10 mouse cellular contexts compared by ENCODE assay signal in genomic region chr19:38507251-38507965, GRCm38 (mm10). TPM values are rescaled to one million over a fixed set of nuclear protein-coding genes. Genes with fewer than 3 reads are reported as not detected.
DNase-seq lines count a peak whose midpoint lies in the region; ATAC-seq and TF ChIP-seq lines count a peak whose summit lies in the region.
"Had no signal": no experiment of that assay in that cellular context is flagged by ENCODE, and none has a peak within 500 bp of the region (broad histone marks: within the 10 kb centered on the region; RNA-seq: fewer than 3 reads in every experiment).

No protein-coding gene starts in this region.

- no peaks in the 10 kb centered on the region for H3K9me3 ChIP-seq in forebrain, postnatal 0 days (ENCODE audit: low read length)
- H3K9me3 ChIP-seq in limb, embryonic 11.5 days (ENCODE audit: control insufficient read depth, low read length) = no peaks in the 10 kb centered on the region
- H3K9me3 ChIP-seq in heart, embryonic 10.5 days = no peaks in the 10 kb centered on the region

- no peak overlapping the region for H3K4me2 ChIP-seq in forebrain, postnatal 0 days (ENCODE audit: low read depth)
- H3K4me2 ChIP-seq in limb, embryonic 11.5 days (ENCODE audit: low read depth, severe bottlenecking) = no peak overlapping the region

- H3K27ac ChIP-seq in layer of hippocampus, adult 2 months = peak overlapping the region; percentile 68
- 0 out of 2 replicates have a peak overlapping the region, but pooled peaks have one; percentile 29 for H3K27ac ChIP-seq in forebrain, postnatal 0 days (ENCODE audit: low read depth, low read length)
- peak overlapping the region; percentile 68 for H3K27ac ChIP-seq in limb, embryonic 11.5 days (replicated peaks; ENCODE audit: low read depth, low read length)
- no peak overlapping the region for H3K27ac ChIP-seq in heart, embryonic 10.5 days

- H3K4me3 ChIP-seq in layer of hippocampus, adult 2 months = no peak overlapping the region
- no peak overlapping the region for H3K4me3 ChIP-seq in forebrain, postnatal 0 days (ENCODE audit: low read depth, low read length)
- no peak overlapping the region for H3K4me3 ChIP-seq in limb, embryonic 11.5 days (ENCODE audit: low read depth, low read length)
- no peak overlapping the region for H3K4me3 ChIP-seq in heart, embryonic 10.5 days

- no peak overlapping the region for H3K9ac ChIP-seq in forebrain, postnatal 0 days
- H3K9ac ChIP-seq in limb, embryonic 11.5 days (ENCODE audit: low read length) = no peak overlapping the region

- peak; percentile 22 to 29 for DNase-seq in layer of hippocampus, adult 2 months (ENCODE audit: low spot score in 2 of 2)
- no peak for DNase-seq in layer of hippocampus, adult 9-10 months (ENCODE audit: low spot score)
- DNase-seq in forebrain, postnatal 0 days = peak; percentile 42
- no peak for DNase-seq in limb, embryonic 11.5 days (ENCODE audit: low spot score)
- peak; percentile 30 for DNase-seq in right cerebral cortex, postnatal 14 days
- DNase-seq in cerebellum, adult 9-10 months = no peak
- DNase-seq in heart, embryonic 10.5 days (ENCODE audit: low spot score) = no peak
- DNase-seq in heart, postnatal 14 days = no peak
- DNase-seq: cerebellum, postnatal 14 days; lung, postnatal 36 days had no signal

- H3K36me3 ChIP-seq in forebrain, postnatal 0 days (ENCODE audit: insufficient read depth) = no peaks in the 10 kb centered on the region
- no peaks in the 10 kb centered on the region for H3K36me3 ChIP-seq in limb, embryonic 11.5 days (ENCODE audit: control insufficient read depth, insufficient read depth, low read length)
- no peaks in the 10 kb centered on the region for H3K36me3 ChIP-seq in heart, embryonic 10.5 days

- no peak for TF ChIP-seq CTCF in layer of hippocampus, adult 2 months (conservative IDR thresholded peaks at IDR 0.05)
- no peak for TF ChIP-seq CTCF in forebrain, postnatal 0 days (IDR thresholded peaks at IDR 0.05; ENCODE audit: low read depth)

- intact Hi-C loops in heart, postnatal 14 days (cut with DNase I) = no loop called here

- ATAC-seq in forebrain, postnatal 0 days = peak; percentile 85
- peak; percentile 67; the same call in 1 of the 2 replicates for ATAC-seq in limb, embryonic 11.5 days (ENCODE audit: insufficient number of reproducible peaks, low FRiP score, low TSS enrichment, low read depth)

- no peaks in the 10 kb centered on the region for H3K4me1 ChIP-seq in forebrain, postnatal 0 days (ENCODE audit: insufficient read depth)
- H3K4me1 ChIP-seq in limb, embryonic 11.5 days (ENCODE audit: control insufficient read depth, insufficient read depth, low read length) = peaks cover 5% of the 10 kb centered on the region
- H3K4me1 ChIP-seq in heart, embryonic 10.5 days = peaks cover 6% of the 10 kb centered on the region; the same call in 1 of the 2 replicates

- no peaks in the 10 kb centered on the region for H3K27me3 ChIP-seq in forebrain, postnatal 0 days (ENCODE audit: insufficient read depth, low read length)
- no peaks in the 10 kb centered on the region for H3K27me3 ChIP-seq in limb, embryonic 11.5 days (ENCODE audit: control insufficient read depth, insufficient read depth, low read length)
- H3K27me3 ChIP-seq in heart, embryonic 10.5 days (ENCODE audit: insufficient read depth, poor library complexity, severe bottlenecking) = no peaks in the 10 kb centered on the region

- 31% methylated on average over 12 of the region's 12 CpGs for WGBS in forebrain, postnatal 0 days
- 87% methylated on average over 12 of the region's 12 CpGs for WGBS in limb, embryonic 11.5 days
- 82% methylated on average over 12 of the region's 12 CpGs for WGBS in heart, embryonic 10.5 days

RNA-seq across cellular contexts. Expression of gene Plce1, which starts 26.5 kb away (rescaled TPM):
- 10 to 100 TPM in 1 of 2 experiments, 1 to 10 TPM in 1; 9.8 to 11.0 TPM for total RNA-seq in layer of hippocampus, adult 2 months (2021)
- total RNA-seq in forebrain, postnatal 0 days (2014; rRNA removed) = 6.4 and 11.1 TPM in 2 replicates
- polyA plus RNA-seq in forebrain, postnatal 0 days (2015; fragmentation: Nextera tagmentation; extraction: Ambion mirVana) = 1.3 and 2.8 TPM in 2 replicates
- polyA plus RNA-seq in limb, embryonic 11.5 days (2014; fragmentation: Nextera tagmentation; extraction: Ambion mirVana) = 4.5 and 5.3 TPM in 2 replicates
- 3.6 and 4.2 TPM in 2 replicates for polyA plus RNA-seq in heart, embryonic 10.5 days (2016; fragmentation: Nextera tagmentation; extraction: Ambion mirVana)
- 10 to 100 TPM; 23.8 to 26.2 TPM for total RNA-seq in heart, postnatal 14 days (2021)

Comparison
In these comparisons a context has a peak if more than half of its experiments do, and no peak if none do; other contexts are left out.
1. DNase-seq: peak in layer of hippocampus, adult 2 months (2 of 2), forebrain, postnatal 0 days (single experiment) and right cerebral cortex, postnatal 14 days (single experiment); none in layer of hippocampus, adult 9-10 months (single experiment), limb, embryonic 11.5 days (single experiment), cerebellum, adult 9-10 months (single experiment), heart, embryonic 10.5 days (single experiment) and heart, postnatal 14 days (0 of 2).